Mouse (Mus musculus): ENCODE data around the gene Nsmf.

DNA sequence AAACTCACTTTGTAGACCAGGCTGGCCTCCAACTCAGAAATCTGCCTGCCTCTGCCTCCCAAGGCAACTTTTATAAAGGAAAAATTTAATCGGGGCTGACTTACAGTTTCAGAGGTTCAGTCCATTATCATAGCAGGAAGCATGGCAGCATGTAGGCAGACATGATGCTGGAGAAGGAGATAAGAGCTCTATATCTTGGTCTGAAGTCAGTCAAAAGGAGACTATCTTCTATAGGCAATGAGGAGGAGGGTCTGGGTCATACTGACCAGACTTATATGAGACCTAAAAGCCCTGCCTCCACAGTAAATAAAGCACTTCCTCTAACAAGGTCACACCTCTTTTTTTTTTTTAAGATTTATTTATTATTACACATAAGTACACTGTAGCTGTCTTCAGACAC is 10.1 kb downstream of the Nsmf start:
- TF ChIP-seq CTCF (IDR thresholded peaks at IDR 0.05; ENCODE audit: low read depth, low read length) (no peak), TAL1 (conservative IDR thresholded peaks at IDR 0.05; ENCODE audit: low read depth, low read length) (no peak), GATA1 (IDR thresholded peaks at IDR 0.05; ENCODE audit: borderline replicate concordance, low read length) (no peak), GATA2 (IDR thresholded peaks at IDR 0.05; ENCODE audit: borderline replicate concordance, low read depth, low read length) (no peak)
